Mouse (Mus musculus) olfactory bulb, adult 2 months (tissue): ENCODE measurements around the gene Mical2.

Experiments
- CTCF ChIP-seq: fragments of 200-500 bp; IDR thresholded peaks from 2 replicates; pipeline ENCODE4 v1.5.1; 2012; ENCODE audit warnings: low read depth, mild to moderate bottlenecking, low read length, moderate library complexity; ENCODE audit not compliant: insufficient read depth
- POLR2A ChIP-seq: fragments of 200-500 bp; IDR thresholded peaks from 2 replicates; pipeline ENCODE4 v1.6.1; 2012; ENCODE audit warnings: mild to moderate bottlenecking, low read depth, low read length, moderate library complexity; ENCODE audit not compliant: insufficient read depth

- TF ChIP-seq CTCF (no peak), POLR2A (no peak)
Measured at GRCm38 (mm10) chr7:112289514-112289913, 63.9 kb downstream of the Mical2 start.
